Mouse (Mus musculus) forebrain, embryonic 11.5 days (tissue): ENCODE results near the gene Spata32. TPM values are rescaled to one million over a fixed set of nuclear protein-coding genes. Genes with fewer than 3 reads are reported as not detected.

ENCODE experiments used
- ATAC-seq: fragments of 200-750 bp; cut with Nextera tagmentation; replicated peaks from 2 replicates; pipeline ENCODE4 v1.8.0; 2017; ENCODE audit warnings: moderate TSS enrichment; ENCODE audit not compliant: low FRiP score
- DNase-seq: peaks from one replicate; pipeline ENCODE4 v3.0.0-alpha.2; 2017; ENCODE audit warnings: low spot score
- H3K27ac ChIP-seq: fragments of 300-500 bp; sonication (generic); 2 replicates; pipeline ENCODE4 v1.5.1; 2014; ENCODE audit warnings: low read depth, low read length
- H3K27me3 ChIP-seq: fragments of 300-500 bp; sonication (generic); 2 replicates; pipeline ENCODE4 v1.6.1; 2014; ENCODE audit warnings: mild to moderate bottlenecking, low read length, mixed read lengths; ENCODE audit not compliant: control insufficient read depth, insufficient read depth
- H3K36me3 ChIP-seq: fragments of 300-500 bp; sonication (generic); 2 replicates; pipeline ENCODE4 v1.6.1; 2014; ENCODE audit warnings: mild to moderate bottlenecking, low read length, moderate library complexity, mixed read lengths; ENCODE audit not compliant: control insufficient read depth, insufficient read depth
- H3K4me1 ChIP-seq: fragments of 300-500 bp; sonication (generic); replicated peaks from 2 replicates; pipeline ENCODE4 v1.6.1; 2014; ENCODE audit warnings: low read length, mixed read lengths; ENCODE audit not compliant: control insufficient read depth, insufficient read depth
- H3K4me2 ChIP-seq: fragments of 300-500 bp; sonication (generic); 2 replicates; pipeline ENCODE4 v1.6.1; 2014; ENCODE audit warnings: low read depth, mild to moderate bottlenecking, low read length, moderate library complexity, mixed read lengths; ENCODE audit not compliant: severe bottlenecking
- H3K4me3 ChIP-seq: fragments of 300-500 bp; sonication (generic); 2 replicates; pipeline ENCODE4 v1.5.1; 2014; ENCODE audit warnings: low read depth, low read length
- H3K9ac ChIP-seq: fragments of 300-500 bp; sonication (generic); 2 replicates; pipeline ENCODE4 v1.6.1; 2014; ENCODE audit warnings: low read length
- H3K9me3 ChIP-seq: fragments of 300-500 bp; sonication (generic); 2 replicates; pipeline ENCODE4 v1.6.1; 2016; ENCODE audit warnings: low read length, mixed read lengths; ENCODE audit not compliant: control insufficient read depth
- WGBS: fragments of 180-500 bp; shearing (Covaris S2); extraction: QIAGEN DNeasy Blood & Tissue Kit; methylation state at CpG from one replicate; pipeline ENCODE4 v1.1.7; 2014; 5-methylcytosine and 5-hydroxymethylcytosine counted together
- polyA plus RNA-seq: library from polyadenylated mRNA; unstranded; fragments of >200 nt; fragmentation: Nextera tagmentation; extraction: Ambion mirVana; gene quantifications from 2 replicates; pipeline ENCODE4 v1.2.1, GENCODE M21; 2014

The Spata32 gene
- polyA plus RNA-seq, 1 experiment from 2014 or later = not detected

DNA sequence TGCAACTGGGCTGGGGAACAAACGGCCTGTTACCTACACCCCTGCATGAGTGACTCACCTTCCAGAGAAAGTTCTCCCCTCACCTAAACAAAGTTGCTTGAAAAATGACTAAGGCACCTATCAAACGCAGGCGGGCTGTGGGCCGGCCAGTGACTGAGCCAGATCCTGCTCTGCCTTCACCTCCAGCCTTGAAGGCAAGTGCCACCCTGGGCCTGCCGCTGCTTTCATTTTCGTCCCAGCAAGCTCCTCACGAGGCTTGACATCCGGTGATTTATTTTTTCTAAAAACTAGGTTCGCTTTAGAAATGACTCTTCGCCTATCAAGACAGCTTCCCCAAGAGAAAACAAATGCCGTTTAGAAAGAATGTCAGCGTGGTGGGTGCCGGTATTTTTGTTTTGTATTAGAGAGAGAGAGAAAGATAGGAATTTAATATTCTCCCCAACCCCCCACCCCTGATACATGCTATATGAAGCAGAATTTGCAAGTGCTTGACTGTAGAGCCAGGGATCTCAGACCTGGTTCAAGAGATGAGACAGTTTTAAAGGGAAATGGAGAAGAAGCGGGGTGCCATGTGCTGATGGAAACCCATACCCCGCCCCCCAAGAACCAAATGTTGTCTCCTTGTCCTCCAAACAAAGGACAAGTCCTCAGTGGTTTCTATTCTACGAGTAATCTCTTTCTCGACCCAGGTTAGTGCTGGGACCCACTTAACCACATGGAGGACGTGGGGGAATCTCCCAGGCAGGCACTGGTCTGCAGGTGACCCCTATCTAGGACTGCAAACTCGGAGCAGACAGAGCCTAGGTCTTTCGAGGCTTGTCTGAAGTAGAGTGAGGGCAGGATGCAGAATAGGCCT is 44.4 kb upstream of the Spata32 start:
- 0 out of 2 replicates have a peak overlapping the region, but pooled peaks have one; percentile 1 for H3K27ac ChIP-seq
- H3K4me1 ChIP-seq = peaks cover 13% of the 10 kb centered on the region
- H3K9ac ChIP-seq = no peak overlapping the region; the same call in 1 of the 2 replicates
- DNase-seq (no peak), ATAC-seq (no peak)
- H3K36me3 ChIP-seq = no peaks in the 10 kb centered on the region; the same call in 1 of the 2 replicates
- 78% methylated on average over 20 of the region's 20 CpGs for WGBS
- H3K27me3 ChIP-seq = no peaks in the 10 kb centered on the region
- no peak overlapping the region for H3K4me3 ChIP-seq
- H3K9me3 ChIP-seq = no peaks in the 10 kb centered on the region
- no peak overlapping the region for H3K4me2 ChIP-seq

GRCm38 (mm10) chr11:103261671-103262411 is 43.6 kb upstream of the Spata32 start:
- WGBS = 83% methylated on average over 7 of the region's 7 CpGs
- H3K27ac ChIP-seq = no peak overlapping the region
- no peaks in the 10 kb centered on the region for H3K9me3 ChIP-seq
- DNase-seq (no peak), ATAC-seq (no peak)
- no peak overlapping the region for H3K9ac ChIP-seq
- no peak overlapping the region for H3K4me2 ChIP-seq
- peaks cover 13% of the 10 kb centered on the region for H3K4me1 ChIP-seq
- H3K27me3 ChIP-seq = no peaks in the 10 kb centered on the region
- no peak overlapping the region for H3K4me3 ChIP-seq
- no peaks in the 10 kb centered on the region; the same call in 1 of the 2 replicates for H3K36me3 ChIP-seq

DNA sequence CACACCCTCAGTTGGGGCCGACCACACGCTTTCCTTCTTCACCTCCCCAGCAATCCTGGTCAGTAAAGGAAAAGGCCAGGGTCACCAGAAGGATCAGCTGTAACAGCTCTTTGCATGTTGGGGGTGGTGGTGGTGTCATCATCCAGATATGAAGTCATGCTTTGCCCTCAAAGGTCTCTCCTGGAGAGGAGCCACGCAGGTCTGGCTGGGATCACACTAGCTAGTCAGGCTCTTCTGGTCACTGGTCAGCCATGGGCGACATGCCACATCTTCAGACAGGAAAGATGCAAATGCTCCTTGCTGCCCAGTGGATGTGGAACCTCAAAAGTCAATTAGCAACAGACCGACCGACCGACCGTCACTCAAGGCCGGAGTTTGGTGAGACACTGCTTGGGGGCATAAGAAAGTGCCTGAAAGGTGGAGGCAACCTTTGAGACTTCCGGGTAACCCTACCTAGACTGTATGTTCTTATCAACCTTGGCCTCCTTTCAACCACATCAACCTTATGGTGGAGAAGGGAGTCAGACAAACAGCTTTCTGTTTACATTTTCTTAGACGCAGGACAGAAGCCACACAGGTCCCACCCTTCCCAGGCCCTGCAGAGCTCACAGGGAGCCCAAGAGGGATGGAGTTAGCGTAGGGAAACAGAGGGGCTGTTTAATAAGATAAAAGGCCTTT is 42.4 kb upstream of the Spata32 start:
- no peaks in the 10 kb centered on the region; the same call in 1 of the 2 replicates for H3K36me3 ChIP-seq
- H3K4me1 ChIP-seq = peaks cover 11% of the 10 kb centered on the region; the same call in 1 of the 2 replicates
- no peak for ATAC-seq
- DNase-seq = no peak
- H3K27ac ChIP-seq = no peak overlapping the region
- WGBS = 92% methylated on average over 12 of the region's 12 CpGs
- H3K4me3 ChIP-seq = no peak overlapping the region
- no peak overlapping the region for H3K9ac ChIP-seq
- no peaks in the 10 kb centered on the region for H3K9me3 ChIP-seq
- no peaks in the 10 kb centered on the region for H3K27me3 ChIP-seq
- no peak overlapping the region for H3K4me2 ChIP-seq

DNA sequence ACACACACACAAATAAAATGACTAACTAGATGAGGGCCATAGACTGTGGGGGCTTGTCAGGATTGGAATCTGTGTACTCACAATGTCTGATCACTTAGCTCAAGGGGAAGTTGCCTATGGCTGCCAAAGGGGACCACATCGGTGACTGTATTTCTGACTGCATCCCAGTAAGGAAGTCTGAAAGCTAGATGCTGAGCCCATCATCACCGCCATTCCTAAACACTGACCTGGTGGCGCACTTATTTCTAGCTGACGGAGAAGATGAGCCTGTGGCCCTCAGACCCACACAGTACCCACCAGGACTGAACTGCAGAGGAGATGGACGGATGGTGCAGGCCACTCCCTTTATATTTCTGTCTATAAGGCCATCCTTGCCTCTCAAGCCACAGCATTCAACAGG is 41.8 kb upstream of the Spata32 start:
- Histone ChIP-seq H3K4me3 (no peak overlapping the region), H3K9me3 (no peaks in the 10 kb centered on the region), H3K36me3 (no peaks in the 10 kb centered on the region; the same call in 1 of the 2 replicates), H3K27ac (no peak overlapping the region), H3K4me2 (no peak overlapping the region), H3K4me1 (peaks cover 11% of the 10 kb centered on the region; the same call in 1 of the 2 replicates), H3K9ac (no peak overlapping the region), H3K27me3 (no peaks in the 10 kb centered on the region)
- DNase-seq = no peak
- no peak for ATAC-seq
- whole genome bisulfite sequencing = 87% methylated on average over 5 of the region's 5 CpGs

DNA sequence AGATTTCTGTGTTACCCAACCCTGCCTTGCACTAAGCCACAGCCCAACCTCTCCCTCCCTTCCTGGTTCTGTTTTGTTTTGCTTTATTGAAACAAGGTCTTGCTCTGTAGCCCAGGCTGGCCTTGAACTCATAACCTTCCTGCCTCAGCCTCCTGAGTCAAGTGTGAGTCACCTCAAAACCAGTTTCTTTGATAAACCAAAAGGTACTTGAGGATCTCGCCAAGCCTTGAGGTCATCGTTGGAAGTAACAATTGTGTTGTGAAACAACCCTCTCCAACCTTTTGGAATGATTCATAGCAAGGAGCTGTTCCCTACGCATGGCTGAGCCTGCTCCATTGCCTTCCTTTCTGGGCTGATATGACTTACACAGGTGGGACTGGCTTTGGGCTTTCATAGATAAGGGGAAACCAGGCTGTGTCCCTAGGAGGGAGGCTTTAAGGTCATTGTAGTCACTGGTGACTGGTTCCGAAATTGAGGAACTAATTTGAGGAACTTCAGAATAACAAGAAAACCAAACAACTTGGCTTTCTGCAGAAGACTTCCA is 39.8 kb upstream of the Spata32 start:
- WGBS = 90% methylated on average over 4 of the region's 4 CpGs
- no peaks in the 10 kb centered on the region; the same call in 1 of the 2 replicates for H3K36me3 ChIP-seq
- H3K4me2 ChIP-seq = no peak overlapping the region
- ATAC-seq = no peak
- H3K4me1 ChIP-seq = 0 out of 2 replicates have a peak, but pooled peaks cover under 1% of the 10 kb centered on the region
- no peak overlapping the region for H3K9ac ChIP-seq
- DNase-seq = no peak
- H3K27ac ChIP-seq = no peak overlapping the region
- no peaks in the 10 kb centered on the region for H3K27me3 ChIP-seq
- no peak overlapping the region for H3K4me3 ChIP-seq
- no peaks in the 10 kb centered on the region for H3K9me3 ChIP-seq

DNA sequence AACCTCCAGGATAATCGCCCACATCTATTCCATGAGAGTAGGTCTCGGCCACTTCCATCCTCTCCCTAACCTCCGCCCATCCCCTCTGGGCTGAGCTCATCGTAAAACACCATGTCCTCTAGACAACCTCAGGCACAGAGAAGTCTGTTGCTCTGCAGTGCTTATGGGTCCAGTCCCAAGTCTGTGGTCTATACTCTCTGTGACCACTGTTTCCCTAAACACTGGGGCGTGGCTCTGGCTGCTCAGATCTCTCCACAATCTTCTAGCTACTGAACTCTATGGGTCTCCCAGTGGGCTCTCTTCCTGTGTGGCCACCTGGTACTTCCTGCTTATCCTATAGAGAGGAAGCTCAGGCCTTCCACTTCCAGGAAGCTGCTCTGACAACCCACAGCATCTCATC is 35.4 kb upstream of the Spata32 start:
- H3K27ac ChIP-seq = no peak overlapping the region
- no peaks in the 10 kb centered on the region for H3K9me3 ChIP-seq
- H3K4me3 ChIP-seq = no peak overlapping the region
- H3K4me2 ChIP-seq = no peak overlapping the region
- H3K9ac ChIP-seq = no peak overlapping the region
- no peaks in the 10 kb centered on the region for H3K27me3 ChIP-seq
- 86% methylated on average over 5 of the region's 5 CpGs for WGBS
- 0 out of 2 replicates have a peak, but pooled peaks cover 3% of the 10 kb centered on the region for H3K4me1 ChIP-seq
- ATAC-seq = no peak
- H3K36me3 ChIP-seq = no peaks in the 10 kb centered on the region
- DNase-seq = no peak

GRCm38 (mm10) chr11:103252380-103252779 is 34.1 kb upstream of the Spata32 start:
- 87% methylated on average over 5 of the region's 5 CpGs for WGBS
- H3K9me3 ChIP-seq = no peaks in the 10 kb centered on the region
- 0 out of 2 replicates have a peak, but pooled peaks cover 3% of the 10 kb centered on the region for H3K4me1 ChIP-seq
- no peaks in the 10 kb centered on the region for H3K36me3 ChIP-seq
- H3K4me3 ChIP-seq = no peak overlapping the region
- no peaks in the 10 kb centered on the region for H3K27me3 ChIP-seq
- H3K9ac ChIP-seq = no peak overlapping the region
- no peak overlapping the region for H3K4me2 ChIP-seq
- ATAC-seq (no peak), DNase-seq (no peak)
- H3K27ac ChIP-seq = no peak overlapping the region

GRCm38 (mm10) chr11:103250324-103250723 is 32.1 kb upstream of the Spata32 start:
- Histone ChIP-seq H3K9me3 (no peaks in the 10 kb centered on the region), H3K27me3 (no peaks in the 10 kb centered on the region), H3K27ac (no peak overlapping the region), H3K9ac (no peak overlapping the region), H3K4me3 (no peak overlapping the region), H3K4me1 (0 out of 2 replicates have a peak, but pooled peaks cover 3% of the 10 kb centered on the region), H3K4me2 (no peak overlapping the region), H3K36me3 (no peaks in the 10 kb centered on the region)
- 93% methylated on average over 3 of the region's 3 CpGs for WGBS
- ATAC-seq = no peak
- DNase-seq = no peak
